1 mouse cellular context compared by ENCODE assay signal in the genomic region with DNA sequence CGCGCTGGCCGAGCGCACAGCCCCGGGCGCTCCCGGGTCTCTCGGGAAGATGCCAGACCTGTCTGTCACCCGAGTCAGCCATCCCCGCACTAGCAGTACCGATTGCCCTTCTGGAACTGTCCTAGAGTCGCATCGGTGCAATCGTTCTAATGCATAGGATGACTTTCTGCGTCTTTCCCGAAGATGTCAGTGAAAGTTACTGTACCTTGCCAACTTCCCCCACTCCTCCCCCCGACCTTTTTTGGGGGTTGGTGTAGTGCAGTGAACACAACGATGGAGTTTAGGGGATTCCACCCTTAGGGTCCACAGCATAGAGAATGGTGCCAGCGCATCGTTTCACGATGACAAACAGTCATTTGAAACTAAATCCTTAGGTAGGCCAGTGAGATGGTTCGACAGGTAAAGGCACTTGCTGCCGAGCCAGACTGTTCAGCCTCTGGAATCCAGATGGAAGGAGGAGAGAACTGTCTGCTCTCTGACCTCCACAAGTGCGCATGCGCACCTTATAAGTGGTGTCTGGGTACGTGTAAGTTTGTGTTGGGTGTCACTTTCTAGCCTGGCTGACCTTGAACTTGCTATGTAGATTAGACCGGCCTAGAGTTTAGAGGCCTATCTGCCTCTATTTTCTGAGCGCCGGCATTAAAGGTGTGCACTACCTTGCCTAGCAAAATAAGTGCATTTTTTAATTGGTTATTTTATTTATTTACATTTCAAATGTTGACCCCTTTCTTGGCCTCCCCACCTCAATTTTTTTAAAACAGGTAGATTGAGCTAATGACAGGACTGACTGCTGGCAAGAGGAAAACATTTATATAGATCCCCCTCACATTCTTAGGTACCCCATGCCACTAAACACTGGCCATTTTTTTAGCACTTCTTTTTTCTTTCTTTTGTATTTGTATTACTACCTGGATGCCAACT.
A peak's percentile ranks its signal among the peaks of the same experiment; 100 is the strongest.
TF ChIP-seq lines count a peak whose summit lies in the region.

No protein-coding gene starts in this region.

TF ChIP-seq in CH12.LX, 34 proteins besides CTCF, POLR2A, EP300 and RAD21 (continued from another document):
- TF ChIP-seq MAX (IDR thresholded peaks at IDR 0.05; ENCODE audit: low read length): no peak
- TF ChIP-seq TCF12 (IDR thresholded peaks at IDR 0.05; ENCODE audit: low read depth, low read length): peak; percentile 34; the same call in 1 of the 2 replicates
- no peak for TF ChIP-seq UBTF (IDR thresholded peaks at IDR 0.05; ENCODE audit: low read depth, low read length)
- TF ChIP-seq USF1 (IDR thresholded peaks at IDR 0.05; ENCODE audit: low read depth, low read length): no peak
- no peak; the same call in 1 of the 2 replicates for TF ChIP-seq CHD1 (IDR thresholded peaks at IDR 0.05; ENCODE audit: low read depth, low read length)
- TF ChIP-seq E2F4 (IDR thresholded peaks at IDR 0.05; ENCODE audit: insufficient replicate concordance, low read depth, low read length): 0 out of 2 replicates have a peak, but pooled peaks have one; percentile 57
- 0 out of 2 replicates have a peak, but pooled peaks have one; percentile 9 for TF ChIP-seq ETS1 (conservative IDR thresholded peaks at IDR 0.05; ENCODE audit: low read depth, low read length)
- no peak for TF ChIP-seq GABPA (IDR thresholded peaks at IDR 0.05; ENCODE audit: insufficient replicate concordance, low read depth, low read length)
- TF ChIP-seq MAZ (IDR thresholded peaks at IDR 0.05; ENCODE audit: low read depth, low read length): no peak; the same call in 1 of the 2 replicates
- no peak for TF ChIP-seq CHD2 (IDR thresholded peaks at IDR 0.05; ENCODE audit: low read length)
- 0 out of 2 replicates have a peak, but pooled peaks have one; percentile 31 for TF ChIP-seq MYC (IDR thresholded peaks at IDR 0.05; ENCODE audit: low read depth, low read length)
- TF ChIP-seq HCFC1 (IDR thresholded peaks at IDR 0.05; ENCODE audit: low read depth, low read length): peak; percentile 52; the same call in 1 of the 2 replicates
- TF ChIP-seq MEF2A (IDR thresholded peaks at IDR 0.05; ENCODE audit: borderline replicate concordance, low read depth, low read length): no peak
- 0 out of 2 replicates have a peak, but pooled peaks have one; percentile 29 for TF ChIP-seq MXI1 (IDR thresholded peaks at IDR 0.05; ENCODE audit: low read depth, low read length)
- peak; percentile 44; the same call in 1 of the 2 replicates for TF ChIP-seq ZNF384 (IDR thresholded peaks at IDR 0.05; ENCODE audit: low read depth, low read length)
- no peak for TF ChIP-seq JUN (IDR thresholded peaks at IDR 0.05; ENCODE audit: insufficient read depth, low read depth, low read length)
- 0 out of 2 replicates have a peak, but pooled peaks have one; percentile 16 for TF ChIP-seq BHLHE40 (IDR thresholded peaks at IDR 0.05; ENCODE audit: low read depth, low read length)
- TF ChIP-seq MAFK (IDR thresholded peaks at IDR 0.05; ENCODE audit: insufficient replicate concordance, low read length): no peak
- TF ChIP-seq KAT2A (IDR thresholded peaks at IDR 0.05; ENCODE audit: insufficient replicate concordance, low read length): 0 out of 2 replicates have a peak, but pooled peaks have one; percentile 61
- TF ChIP-seq PAX5 (IDR thresholded peaks at IDR 0.05; ENCODE audit: low read length): no peak
